In genomic region chr4:122995404-122996220, GRCm38 (mm10) we compare ENCODE assay signal across 8 mouse cellular contexts. TPM values are rescaled to one million over a fixed set of nuclear protein-coding genes. Genes with fewer than 3 reads are reported as not detected.
A peak's percentile ranks its signal among the peaks of the same experiment; 100 is the strongest.
DNase-seq lines count a peak whose midpoint lies in the region; ATAC-seq and TF ChIP-seq lines count a peak whose summit lies in the region.

Gene Mycl (plus strand): TSS chr4:122995652.

- H3K4me1 ChIP-seq in E14TG2a.4 (replicated peaks; ENCODE audit: low read depth, low read length): peaks cover 43% of the 10 kb centered on the region
- H3K4me1 ChIP-seq in forebrain, embryonic 13.5 days: peaks cover 44% of the 10 kb centered on the region
- no peaks in the 10 kb centered on the region; the same call in 1 of the 2 replicates for H3K4me1 ChIP-seq in heart, postnatal 0 days (ENCODE audit: control insufficient read depth, insufficient read depth)
- H3K4me1 ChIP-seq in liver, embryonic 13.5 days (replicated peaks): peaks cover 16% of the 10 kb centered on the region
- peaks cover 12% of the 10 kb centered on the region; the same call in 1 of the 2 replicates for H3K4me1 ChIP-seq in stomach, embryonic 15.5 days

- peaks cover 44% of the 10 kb centered on the region for H3K27me3 ChIP-seq in E14TG2a.4 (ENCODE audit: insufficient read depth, low read length)
- H3K27me3 ChIP-seq in forebrain, embryonic 13.5 days: no peaks in the 10 kb centered on the region
- peaks cover 61% of the 10 kb centered on the region for H3K27me3 ChIP-seq in heart, postnatal 0 days (ENCODE audit: control insufficient read depth, insufficient read depth, low read length)
- peaks cover 65% of the 10 kb centered on the region for H3K27me3 ChIP-seq in liver, embryonic 13.5 days
- H3K27me3 ChIP-seq in stomach, embryonic 15.5 days (replicated peaks): peaks cover 7% of the 10 kb centered on the region; the same call in 1 of the 2 replicates

- TF ChIP-seq CTCF in E14TG2a.4 (conservative IDR thresholded peaks at IDR 0.05; ENCODE audit: low read length): peak; percentile 77
- TF ChIP-seq CTCF in heart, postnatal 0 days (IDR thresholded peaks at IDR 0.05; ENCODE audit: low read depth): peak; percentile 71

- no peaks in the 10 kb centered on the region for H3K9me3 ChIP-seq in E14TG2a.4 (ENCODE audit: low read length)
- no peaks in the 10 kb centered on the region for H3K9me3 ChIP-seq in forebrain, embryonic 13.5 days (replicated peaks)
- H3K9me3 ChIP-seq in heart, postnatal 0 days (replicated peaks; ENCODE audit: control insufficient read depth, low read length): peaks cover 7% of the 10 kb centered on the region; the same call in 1 of the 2 replicates
- H3K9me3 ChIP-seq in liver, embryonic 13.5 days (replicated peaks): no peaks in the 10 kb centered on the region
- no peaks in the 10 kb centered on the region for H3K9me3 ChIP-seq in stomach, embryonic 15.5 days

- H3K36me3 ChIP-seq in E14TG2a.4 (ENCODE audit: insufficient read depth, low read length): no peaks in the 10 kb centered on the region
- peaks cover 9% of the 10 kb centered on the region for H3K36me3 ChIP-seq in forebrain, embryonic 13.5 days (ENCODE audit: poor library complexity, severe bottlenecking)
- no peaks in the 10 kb centered on the region for H3K36me3 ChIP-seq in heart, postnatal 0 days (replicated peaks; ENCODE audit: control insufficient read depth, insufficient read depth, low read length)
- H3K36me3 ChIP-seq in liver, embryonic 13.5 days: no peaks in the 10 kb centered on the region
- H3K36me3 ChIP-seq in stomach, embryonic 15.5 days: no peaks in the 10 kb centered on the region

- no peak for DNase-seq in heart, postnatal 0 days (ENCODE audit: low spot score)
- peak; percentile 79 to 95 for DNase-seq in kidney, postnatal 36 days
- DNase-seq in liver, embryonic 13.5 days: peak; percentile 44
- peak; percentile 55 to 81 for DNase-seq in natural killer cell, adult 2 months (ENCODE audit: low spot score in 2 of 2)

- peak within 1 kb of the TSS; percentile 96 for H3K27ac ChIP-seq in forebrain, embryonic 13.5 days
- no peak within 1 kb of the TSS for H3K27ac ChIP-seq in heart, postnatal 0 days (ENCODE audit: low read depth)
- H3K27ac ChIP-seq in liver, embryonic 13.5 days: no peak within 1 kb of the TSS
- H3K27ac ChIP-seq in stomach, embryonic 15.5 days: peak within 1 kb of the TSS; percentile 91

- no peak for TF ChIP-seq EP300 in heart, postnatal 0 days (IDR thresholded peaks at IDR 0.05; ENCODE audit: low read depth)

- ATAC-seq in cerebellum, adult (ENCODE audit: insufficient number of reproducible peaks, low FRiP score, low TSS enrichment): peak; percentile 85
- ATAC-seq in forebrain, embryonic 13.5 days: peak; percentile 78
- ATAC-seq in heart, postnatal 0 days (ENCODE audit: insufficient read depth, low read depth): peak; percentile 69
- ATAC-seq in liver, embryonic 13.5 days (ENCODE audit: low read depth): peak; percentile 69
- ATAC-seq in stomach, embryonic 15.5 days (ENCODE audit: insufficient read depth, low FRiP score, low read depth): peak; percentile 83

- 0% methylated on average over 68 of the region's 69 CpGs for whole genome bisulfite sequencing in forebrain, embryonic 13.5 days
- under 1% methylated on average over 61 of the region's 69 CpGs for WGBS in heart, postnatal 0 days
- WGBS in liver, embryonic 13.5 days (ENCODE audit: insufficient replicate concordance): under 1% methylated on average over 61 of the region's 69 CpGs
- under 1% methylated on average over 50 of the region's 69 CpGs for WGBS in stomach, embryonic 15.5 days

- H3K9ac ChIP-seq in forebrain, embryonic 13.5 days: peak within 1 kb of the TSS; percentile 98
- peak within 1 kb of the TSS; percentile 55 for H3K9ac ChIP-seq in heart, postnatal 0 days (replicated peaks; ENCODE audit: low read depth, low read length)
- peak within 1 kb of the TSS; percentile 53 for H3K9ac ChIP-seq in liver, embryonic 13.5 days
- H3K9ac ChIP-seq in stomach, embryonic 15.5 days: peak within 1 kb of the TSS; percentile 71

- H3K4me2 ChIP-seq in forebrain, embryonic 13.5 days: peak within 1 kb of the TSS; percentile 84
- H3K4me2 ChIP-seq in heart, postnatal 0 days (ENCODE audit: low read depth, low read length): peak within 1 kb of the TSS; percentile 100
- peak within 1 kb of the TSS; percentile 86 for H3K4me2 ChIP-seq in liver, embryonic 13.5 days
- H3K4me2 ChIP-seq in stomach, embryonic 15.5 days: peak within 1 kb of the TSS; percentile 98

- H3K4me3 ChIP-seq in E14TG2a.4 (replicated peaks; ENCODE audit: low read length): peak within 1 kb of the TSS; percentile 93
- peak within 1 kb of the TSS; percentile 94 for H3K4me3 ChIP-seq in forebrain, embryonic 13.5 days
- peak within 1 kb of the TSS; percentile 63 for H3K4me3 ChIP-seq in heart, postnatal 0 days (ENCODE audit: low read depth, low read length)
- peak within 1 kb of the TSS; percentile 63 for H3K4me3 ChIP-seq in liver, embryonic 13.5 days (replicated peaks)
- peak within 1 kb of the TSS; percentile 77 for H3K4me3 ChIP-seq in stomach, embryonic 15.5 days (replicated peaks)

RNA-seq across cellular contexts. Expression of gene Mycl, which starts in this region (rescaled TPM):
- polyA plus RNA-seq in forebrain, embryonic 13.5 days (2015; fragmentation: Nextera tagmentation; extraction: Ambion mirVana): 59.3 and 63.3 TPM in 2 replicates
- total RNA-seq in heart, postnatal 0 days (2014; rRNA removed; ENCODE audit: low replicate concordance): 1.8 and 14.7 TPM in 2 replicates
- 0.12 and 0.44 TPM in 2 replicates for polyA plus RNA-seq in heart, postnatal 0 days (2015; fragmentation: Nextera tagmentation; extraction: Ambion mirVana)
- polyA plus RNA-seq in liver, embryonic 13.5 days (2015; fragmentation: Nextera tagmentation; extraction: Ambion mirVana): 0.70 and 0.74 TPM in 2 replicates
- polyA plus RNA-seq in stomach, embryonic 15.5 days (2015; fragmentation: Nextera tagmentation; extraction: Ambion mirVana): 20.6 and 21.3 TPM in 2 replicates

Comparison
In these comparisons a context has a peak if more than half of its experiments do, and no peak if none do; other contexts are left out.
1. RNA of gene Mycl (polyA plus RNA-seq): 59.3 to 63.3 TPM in forebrain, embryonic 13.5 days and 20.6 to 21.3 TPM in stomach, embryonic 15.5 days; 0.70 to 0.74 TPM in liver, embryonic 13.5 days and 0.12 to 0.44 TPM in heart, postnatal 0 days; every median in the first group is over 10 times any median in the second.
2. Peak in DNase-seq, ATAC-seq, H3K4me3 ChIP-seq, H3K9ac ChIP-seq and H3K4me2 ChIP-seq in liver, embryonic 13.5 days; RNA of the gene not detected or under 1 TPM.
3. H3K27ac ChIP-seq: peak in forebrain, embryonic 13.5 days (single experiment) and stomach, embryonic 15.5 days (single experiment); none in heart, postnatal 0 days (single experiment) and liver, embryonic 13.5 days (single experiment).
4. Peak in every context shown above with its lines, with median percentiles within 50 percentile points of each other: H3K4me3 ChIP-seq, ATAC-seq, H3K4me2 ChIP-seq and H3K9ac ChIP-seq.